Mouse (Mus musculus) kidney, adult 2 months (tissue): ENCODE measurements around the gene Relch.

Source experiments
- CTCF ChIP-seq: fragments of 200-500 bp; conservative IDR thresholded peaks from 2 replicates; pipeline ENCODE4 v1.5.1; 2011; ENCODE audit warnings: low read depth, mild to moderate bottlenecking, control low read depth, low read length, moderate library complexity, mixed read lengths; ENCODE audit not compliant: insufficient read depth, insufficient read length
- POLR2A ChIP-seq: fragments of 200-500 bp; IDR thresholded peaks from one replicate; pipeline ENCODE4 v1.6.1; 2011; ENCODE audit warnings: low read depth, low read length, control low read depth

- TF ChIP-seq POLR2A (no peak), CTCF (no peak)
These were observed 126.4 kb downstream of the Relch start for GRCm38 (mm10) chr1:105790103-105790502.
